Mouse (Mus musculus) neural tube, embryonic 15.5 days (tissue): ENCODE results near the gene Rftn1. TPM values are rescaled to one million over a fixed set of nuclear protein-coding genes. Genes with fewer than 3 reads are reported as not detected.
A peak's percentile ranks its signal among the peaks of the same experiment; 100 is the strongest.

Source experiments
- ATAC-seq: fragments of 200-750 bp; cut with Nextera tagmentation; 2 replicates; pipeline ENCODE4 v1.8.0; 2017; ENCODE audit warnings: mild to moderate bottlenecking, moderate TSS enrichment, moderate library complexity; ENCODE audit not compliant: low FRiP score
- H3K27ac ChIP-seq: fragments of 300-500 bp; sonication (generic); replicated peaks from 2 replicates; pipeline ENCODE4 v1.5.1; 2015; ENCODE audit warnings: mild to moderate bottlenecking, inconsistent platforms
- H3K27me3 ChIP-seq: fragments of 300-500 bp; sonication (generic); replicated peaks from 2 replicates; pipeline ENCODE4 v1.6.1; 2015; ENCODE audit warnings: inconsistent platforms
- H3K36me3 ChIP-seq: fragments of 300-500 bp; sonication (generic); 2 replicates; pipeline ENCODE4 v1.6.1; 2015; ENCODE audit warnings: inconsistent platforms
- H3K4me1 ChIP-seq: fragments of 300-500 bp; sonication (generic); 2 replicates; pipeline ENCODE4 v1.6.1; 2015; ENCODE audit warnings: inconsistent platforms
- H3K4me2 ChIP-seq: fragments of 300-500 bp; sonication (generic); 2 replicates; pipeline ENCODE4 v1.6.1; 2015; ENCODE audit warnings: inconsistent platforms, mild to moderate bottlenecking, moderate library complexity
- H3K4me3 ChIP-seq: fragments of 300-500 bp; sonication (generic); replicated peaks from 2 replicates; pipeline ENCODE4 v1.5.1; 2015; ENCODE audit warnings: mild to moderate bottlenecking, inconsistent platforms
- H3K9ac ChIP-seq: fragments of 300-500 bp; sonication (generic); replicated peaks from 2 replicates; pipeline ENCODE4 v1.6.1; 2015; ENCODE audit warnings: mild to moderate bottlenecking, inconsistent platforms
- H3K9me3 ChIP-seq: fragments of 300-500 bp; sonication (generic); replicated peaks from 2 replicates; pipeline ENCODE4 v1.6.1; 2016; ENCODE audit warnings: inconsistent platforms
- WGBS: fragments of 180-500 bp; shearing (Covaris S2); methylation state at CpG from one replicate; pipeline ENCODE4 v1.1.7; 2015; ENCODE audit warnings: mixed read lengths; 5-methylcytosine and 5-hydroxymethylcytosine counted together
- polyA plus RNA-seq: library from polyadenylated mRNA; unstranded; fragments of >200 nt; fragmentation: Nextera tagmentation; extraction: Ambion mirVana; gene quantifications from 2 replicates; pipeline ENCODE4 v1.2.1, GENCODE M21; 2015

Gene Rftn1
- polyA plus RNA-seq, 1 experiment from 2014 or later = 17.9 TPM

DNA sequence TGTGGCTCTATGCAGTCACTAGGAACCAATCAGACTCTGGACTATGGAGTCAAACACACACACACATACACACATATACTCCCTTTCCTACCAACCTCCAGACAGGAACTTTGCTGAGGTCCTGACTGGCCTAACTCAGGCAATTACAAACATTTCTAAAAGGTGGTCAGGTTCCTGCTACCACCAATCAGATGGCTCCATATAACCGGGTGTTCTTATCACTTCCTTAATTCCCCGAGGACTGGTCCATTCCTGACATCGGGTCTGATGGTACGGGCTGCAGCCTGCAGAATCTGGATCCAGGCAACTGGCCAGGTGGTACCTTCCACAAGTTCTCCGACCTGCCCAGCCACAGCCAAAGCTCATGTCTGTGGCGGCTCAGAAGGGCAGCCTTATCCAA, 226.0 kb downstream of the Rftn1 start:
- no peak for ATAC-seq
- no peak overlapping the region for H3K4me3 ChIP-seq
- no peak overlapping the region for H3K9ac ChIP-seq
- no peak overlapping the region for H3K4me2 ChIP-seq
- WGBS = 93% methylated on average over 6 of the region's 6 CpGs
- no peaks in the 10 kb centered on the region for H3K4me1 ChIP-seq
- no peaks in the 10 kb centered on the region for H3K27me3 ChIP-seq
- H3K9me3 ChIP-seq = no peaks in the 10 kb centered on the region
- H3K27ac ChIP-seq = no peak overlapping the region
- no peaks in the 10 kb centered on the region for H3K36me3 ChIP-seq

DNA sequence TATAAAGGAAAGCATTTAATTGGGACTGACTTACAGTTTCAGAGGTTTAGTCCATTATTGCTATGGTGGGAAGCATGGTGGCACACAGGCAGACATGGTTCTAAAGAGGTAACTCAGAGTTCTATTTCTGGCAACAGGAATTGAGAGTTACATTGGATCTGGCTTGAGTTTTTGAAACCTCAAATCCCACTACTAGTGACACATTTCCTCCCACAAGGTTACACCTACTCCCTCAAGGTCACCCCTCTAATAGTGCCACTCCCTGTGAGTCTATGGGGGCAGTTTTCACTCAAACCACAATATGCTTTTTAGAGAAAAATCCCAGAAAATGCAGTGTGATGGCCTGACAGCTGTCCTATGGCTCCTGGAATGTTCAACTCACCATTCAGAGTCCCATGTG, 231.5 kb downstream of the Rftn1 start:
- ATAC-seq = no peak
- H3K4me2 ChIP-seq = no peak overlapping the region

DNA sequence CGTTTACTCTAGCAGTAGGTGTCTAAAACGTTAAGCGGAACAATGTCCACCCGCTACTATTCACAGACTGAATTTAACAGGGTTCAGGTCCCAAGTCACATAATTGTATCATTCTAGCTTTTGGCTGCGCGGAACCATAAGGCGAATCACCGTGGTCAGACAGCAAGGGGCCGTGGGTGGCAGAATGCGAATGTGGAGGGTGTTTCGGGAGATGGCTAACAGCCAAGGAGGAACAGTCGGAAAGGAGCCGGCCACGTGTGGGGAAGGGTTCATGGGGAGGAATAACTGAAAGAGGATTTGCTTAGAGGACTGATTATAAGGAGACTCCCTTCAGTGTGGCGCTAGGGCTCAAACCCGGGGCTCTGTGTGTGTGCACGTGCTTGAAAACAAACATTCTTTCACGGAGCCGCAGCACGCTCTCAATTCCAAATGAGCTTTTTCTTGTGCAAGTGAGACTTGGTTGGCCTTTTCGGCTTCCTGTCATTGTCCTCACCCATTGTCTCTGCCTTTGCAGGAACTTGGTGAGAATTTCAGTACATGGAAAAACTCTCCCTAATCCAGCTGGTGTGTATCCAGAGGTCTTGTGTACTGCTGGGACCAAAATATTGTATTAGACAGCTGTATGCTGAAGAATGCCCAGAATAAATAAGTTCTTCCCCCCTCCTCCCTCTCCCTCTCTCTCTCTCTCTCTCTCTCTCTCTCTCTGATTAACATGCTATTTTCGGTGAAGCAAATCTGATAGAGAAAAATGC, 238.4 kb downstream of the Rftn1 start:
- no peaks in the 10 kb centered on the region for H3K27me3 ChIP-seq
- WGBS = 17% methylated on average over 22 of the region's 22 CpGs
- peaks cover 7% of the 10 kb centered on the region for H3K4me1 ChIP-seq
- peak; percentile 67 for ATAC-seq
- peak overlapping the region; percentile 76 for H3K27ac ChIP-seq
- peak overlapping the region; percentile 63 for H3K4me2 ChIP-seq
- H3K9me3 ChIP-seq = no peaks in the 10 kb centered on the region
- H3K4me3 ChIP-seq = peak overlapping the region; percentile 30
- H3K9ac ChIP-seq = no peak overlapping the region
- no peaks in the 10 kb centered on the region for H3K36me3 ChIP-seq

More for the DNA sequence above, 231.5 kb downstream of the Rftn1 start:
- Histone ChIP-seq H3K27ac (no peak overlapping the region), H3K4me3 (no peak overlapping the region), H3K4me1 (no peaks in the 10 kb centered on the region), H3K9me3 (no peaks in the 10 kb centered on the region), H3K36me3 (no peaks in the 10 kb centered on the region), H3K27me3 (no peaks in the 10 kb centered on the region), H3K9ac (no peak overlapping the region)

DNA sequence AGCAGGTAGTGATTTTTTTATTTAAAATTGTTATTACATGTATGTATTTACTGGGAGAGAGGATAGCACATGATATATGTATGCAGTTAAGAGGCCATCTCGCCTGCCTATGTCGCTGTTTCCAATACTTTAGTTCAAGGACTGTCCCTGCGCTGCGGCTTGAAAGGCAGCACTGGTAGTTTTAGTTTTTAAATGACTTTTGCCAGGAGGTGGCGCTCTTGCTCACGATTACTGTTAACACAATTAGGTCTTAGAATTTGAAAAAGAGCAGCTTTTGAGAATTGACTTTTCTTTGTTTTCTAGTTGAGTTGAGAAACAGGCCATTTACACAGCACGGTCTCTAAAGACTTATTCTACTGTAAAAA, 239.0 kb downstream of the Rftn1 start:
- Histone ChIP-seq H3K9ac (no peak overlapping the region), H3K4me3 (peak overlapping the region; percentile 30), H3K4me2 (peak overlapping the region; percentile 63), H3K9me3 (no peaks in the 10 kb centered on the region), H3K27ac (peak overlapping the region; percentile 76), H3K4me1 (peaks cover 7% of the 10 kb centered on the region), H3K27me3 (no peaks in the 10 kb centered on the region), H3K36me3 (no peaks in the 10 kb centered on the region)
- peak; percentile 66 for ATAC-seq
- 7% methylated on average over 7 of the region's 7 CpGs for WGBS

DNA sequence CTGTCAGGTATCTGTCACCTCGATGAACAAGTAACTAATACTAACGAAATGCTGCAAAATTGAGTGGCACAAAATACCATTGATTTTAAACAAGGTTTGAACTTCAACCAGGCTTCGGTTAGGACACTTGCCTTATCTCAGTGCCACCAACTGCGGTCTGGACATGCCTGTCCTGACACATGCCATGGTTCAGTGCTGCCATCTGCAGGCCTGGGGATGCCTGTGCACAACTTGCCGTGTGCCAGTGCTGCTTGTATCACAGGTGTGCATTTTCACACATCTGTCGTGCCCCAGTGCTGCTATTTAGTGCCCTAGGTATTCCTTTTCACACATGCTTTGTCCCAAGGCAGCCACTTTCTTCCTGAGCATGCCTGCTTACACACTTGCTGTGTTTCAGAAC, 247.8 kb downstream of the Rftn1 start:
- H3K4me3 ChIP-seq = no peak overlapping the region
- WGBS = 71% methylated on average over 6 of the region's 6 CpGs

More for the DNA sequence above, 247.8 kb downstream of the Rftn1 start:
- H3K27ac ChIP-seq = no peak overlapping the region
- H3K27me3 ChIP-seq = no peaks in the 10 kb centered on the region
- H3K9me3 ChIP-seq = no peaks in the 10 kb centered on the region
- ATAC-seq = no peak
- H3K9ac ChIP-seq = no peak overlapping the region
- H3K36me3 ChIP-seq = no peaks in the 10 kb centered on the region
- H3K4me2 ChIP-seq = no peak overlapping the region
- no peaks in the 10 kb centered on the region for H3K4me1 ChIP-seq

Other genes starting within 250 kb of the Rftn1 start
- gene Dazl, start 103.0 kb upstream of the Rftn1 start, polyA plus RNA-seq = 0.52 TPM in 2 replicates